Mouse (Mus musculus) liver, embryonic 16.5 days (tissue): ENCODE data around the gene Rbm20. TPM values are rescaled to one million over a fixed set of nuclear protein-coding genes. Genes with fewer than 3 reads are reported as not detected.
A peak's percentile ranks its signal among the peaks of the same experiment; 100 is the strongest.

Source experiments
- ATAC-seq: fragments of 200-750 bp; cut with Nextera tagmentation; 2 replicates; pipeline ENCODE4 v1.8.0; 2017; ENCODE audit warnings: low read depth, mild to moderate bottlenecking, moderate number of reproducible peaks, moderate library complexity
- H3K27ac ChIP-seq: fragments of 300-500 bp; sonication (generic); 2 replicates; pipeline ENCODE4 v1.5.1; 2014; ENCODE audit warnings: mild to moderate bottlenecking, low read length
- H3K27me3 ChIP-seq: fragments of 300-500 bp; sonication (generic); 2 replicates; pipeline ENCODE4 v1.6.1; 2014; ENCODE audit warnings: low read depth, low read length, mixed read lengths; ENCODE audit not compliant: control insufficient read depth, insufficient read depth
- H3K36me3 ChIP-seq: fragments of 300-500 bp; sonication (generic); 2 replicates; pipeline ENCODE4 v1.6.1; 2014; ENCODE audit warnings: mild to moderate bottlenecking; ENCODE audit not compliant: control insufficient read depth, insufficient read depth
- H3K4me1 ChIP-seq: fragments of 300-500 bp; sonication (generic); 2 replicates; pipeline ENCODE4 v1.6.1; 2014; ENCODE audit warnings: low read depth, low read length, mixed read lengths; ENCODE audit not compliant: control insufficient read depth
- H3K4me2 ChIP-seq: fragments of 300-500 bp; sonication (generic); 2 replicates; pipeline ENCODE4 v1.6.1; 2014; ENCODE audit warnings: low read depth, low read length, mixed read lengths
- H3K4me3 ChIP-seq: fragments of 300-500 bp; sonication (generic); 2 replicates; pipeline ENCODE4 v1.5.1; 2014; ENCODE audit warnings: low read depth, mild to moderate bottlenecking, low read length
- H3K9ac ChIP-seq: fragments of 300-500 bp; sonication (generic); 2 replicates; pipeline ENCODE4 v1.6.1; 2014; ENCODE audit warnings: low read depth, low read length
- H3K9me3 ChIP-seq: fragments of 300-500 bp; sonication (generic); replicated peaks from 2 replicates; pipeline ENCODE4 v1.6.1; 2016; ENCODE audit warnings: low read length; ENCODE audit not compliant: control insufficient read depth
- WGBS: fragments of 180-500 bp; shearing (Covaris S2); extraction: QIAGEN DNeasy Blood & Tissue Kit; methylation state at CpG from one replicate; pipeline ENCODE4 v1.1.7; 2014; ENCODE audit not compliant: insufficient replicate concordance; 5-methylcytosine and 5-hydroxymethylcytosine counted together
- polyA plus RNA-seq: library from polyadenylated mRNA; unstranded; fragments of >200 nt; fragmentation: Nextera tagmentation; extraction: Ambion mirVana; gene quantifications from 2 replicates; pipeline ENCODE4 v1.2.1, GENCODE M21; 2015

Gene Rbm20
- polyA plus RNA-seq, 1 experiment from 2014 or later: 0.25 TPM

DNA sequence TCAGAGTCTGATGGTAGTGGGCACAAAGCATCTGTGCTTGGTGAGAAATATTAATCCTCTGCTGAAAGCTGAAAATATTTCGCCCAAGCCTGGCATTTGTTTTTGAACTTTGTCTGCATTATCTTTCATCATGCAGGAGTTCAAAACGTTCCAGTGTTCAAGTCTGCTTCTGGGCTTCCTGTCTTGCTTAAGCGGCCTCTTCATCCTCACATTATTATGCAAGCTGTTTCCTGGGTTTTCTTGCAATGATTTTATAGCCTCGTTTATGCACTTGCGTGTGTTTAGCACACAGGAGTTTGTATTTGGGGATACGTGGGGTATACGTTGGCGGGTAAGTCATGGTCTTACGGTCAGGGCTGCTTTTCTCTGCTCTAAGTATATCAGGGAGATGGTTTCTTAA is 211.2 kb downstream of the Rbm20 start:
- 47% methylated on average over 9 of the region's 9 CpGs for WGBS
- ATAC-seq: no peak
- Histone ChIP-seq H3K4me2 (no peak overlapping the region), H3K9me3 (no peaks in the 10 kb centered on the region), H3K27ac (peak overlapping the region; percentile 64), H3K36me3 (no peaks in the 10 kb centered on the region), H3K9ac (no peak overlapping the region), H3K4me3 (no peak overlapping the region), H3K27me3 (no peaks in the 10 kb centered on the region), H3K4me1 (peaks cover 69% of the 10 kb centered on the region)

DNA sequence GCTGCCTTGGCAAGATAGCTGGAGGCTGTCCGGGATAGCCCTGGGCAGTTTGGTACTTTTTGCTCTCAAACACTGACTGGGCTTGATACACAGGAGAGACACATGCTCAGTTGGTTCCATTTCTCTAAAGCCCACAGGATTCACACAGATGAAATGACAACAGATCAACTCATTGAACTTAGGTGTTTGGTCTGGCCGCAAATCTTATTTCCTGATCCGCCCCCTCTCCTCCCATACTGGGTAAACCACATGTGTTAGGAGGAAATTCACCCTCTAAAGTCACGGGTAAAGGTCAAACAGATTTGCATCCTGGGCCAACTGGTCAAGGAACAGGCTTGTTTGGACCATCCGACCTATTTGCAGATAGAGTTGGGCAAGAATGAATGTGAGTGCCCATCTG is 212.4 kb downstream of the Rbm20 start:
- H3K4me3 ChIP-seq: no peak overlapping the region
- 36% methylated on average over 5 of the region's 5 CpGs for WGBS
- peak overlapping the region; percentile 27; the same call in 1 of the 2 replicates for H3K27ac ChIP-seq
- no peak for ATAC-seq
- H3K9ac ChIP-seq: no peak overlapping the region
- no peaks in the 10 kb centered on the region for H3K27me3 ChIP-seq
- no peaks in the 10 kb centered on the region for H3K36me3 ChIP-seq
- H3K9me3 ChIP-seq: no peaks in the 10 kb centered on the region
- H3K4me2 ChIP-seq: no peak overlapping the region
- H3K4me1 ChIP-seq: peaks cover 81% of the 10 kb centered on the region

- no peak for ATAC-seq
- no peaks in the 10 kb centered on the region for H3K9me3 ChIP-seq
- H3K9ac ChIP-seq: no peak overlapping the region
- no peaks in the 10 kb centered on the region for H3K27me3 ChIP-seq
- 39% methylated on average over 5 of the region's 5 CpGs for WGBS
- H3K36me3 ChIP-seq: no peaks in the 10 kb centered on the region
- peaks cover 85% of the 10 kb centered on the region for H3K4me1 ChIP-seq
- no peak overlapping the region for H3K4me2 ChIP-seq
- no peak overlapping the region for H3K4me3 ChIP-seq
- peak overlapping the region; percentile 82 for H3K27ac ChIP-seq
Observed at GRCm38 (mm10) chr19:53890274-53890673, 213.2 kb downstream of the Rbm20 start.

DNA sequence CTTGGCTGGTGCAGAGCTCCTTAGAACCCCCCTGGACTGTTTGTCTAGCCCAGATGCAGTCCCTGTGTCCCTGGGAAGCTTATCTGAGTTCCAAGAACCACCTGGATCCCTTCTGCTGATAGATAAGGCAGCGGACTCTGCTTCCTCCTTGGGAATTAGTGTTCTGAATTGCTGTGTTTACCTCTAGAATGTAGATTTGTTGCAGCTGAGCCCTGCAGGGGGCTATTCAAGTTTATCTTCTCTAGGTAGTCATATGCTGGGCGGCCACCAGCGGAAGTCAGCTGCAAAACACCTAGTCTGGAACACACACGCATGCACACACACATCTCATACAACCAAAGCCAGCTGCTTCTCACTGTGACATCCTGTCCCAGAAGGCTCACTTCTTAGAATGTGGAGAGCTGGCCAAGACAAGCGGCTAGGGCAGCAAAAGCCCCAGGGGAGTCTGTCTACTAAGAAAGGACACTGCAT is 213.7 kb downstream of the Rbm20 start:
- peak; percentile 6; the same call in 1 of the 2 replicates for ATAC-seq
- peak overlapping the region; percentile 82 for H3K27ac ChIP-seq
- no peak overlapping the region for H3K4me3 ChIP-seq
- H3K9ac ChIP-seq: 0 out of 2 replicates have a peak overlapping the region, but pooled peaks have one; percentile 7
- H3K36me3 ChIP-seq: no peaks in the 10 kb centered on the region
- peak overlapping the region; percentile 26; the same call in 1 of the 2 replicates for H3K4me2 ChIP-seq
- WGBS: 32% methylated on average over 5 of the region's 5 CpGs
- no peaks in the 10 kb centered on the region for H3K9me3 ChIP-seq
- peaks cover 85% of the 10 kb centered on the region for H3K4me1 ChIP-seq
- H3K27me3 ChIP-seq: no peaks in the 10 kb centered on the region

GRCm38 (mm10) chr19:53891569-53891968 is 214.5 kb downstream of the Rbm20 start:
- Histone ChIP-seq H3K9ac (peak overlapping the region; percentile 9; the same call in 1 of the 2 replicates), H3K27ac (peak overlapping the region; percentile 82), H3K4me1 (peaks cover 83% of the 10 kb centered on the region), H3K9me3 (no peaks in the 10 kb centered on the region), H3K4me3 (no peak overlapping the region), H3K27me3 (no peaks in the 10 kb centered on the region), H3K36me3 (no peaks in the 10 kb centered on the region), H3K4me2 (no peak overlapping the region)
- no peak; the same call in 1 of the 2 replicates for ATAC-seq
- WGBS: 39% methylated on average over 2 of the region's 2 CpGs

DNA sequence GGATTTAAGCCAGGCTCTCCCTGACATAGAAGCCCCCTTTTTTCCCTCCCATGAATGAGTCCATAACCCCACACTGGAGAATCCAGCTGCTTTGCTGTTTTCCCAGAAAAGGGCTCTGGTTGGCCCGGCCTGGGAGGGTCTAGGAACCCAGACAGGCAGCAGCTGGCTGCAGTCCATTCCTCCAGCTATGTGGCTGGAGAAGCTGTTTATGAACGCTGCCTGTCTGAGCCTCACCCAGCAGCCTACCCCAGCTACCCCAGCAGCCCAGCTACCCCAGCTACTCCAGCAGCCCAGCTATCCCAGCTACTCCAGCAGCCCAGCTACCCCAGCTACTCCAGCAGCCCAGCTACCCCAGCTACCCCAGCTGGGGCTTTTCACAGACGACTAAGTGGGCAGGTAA is 215.0 kb downstream of the Rbm20 start, which contains the start of gene Pdcd4:
Gene Pdcd4, plus strand, starts transcription at position 171 of the 400 bp plus-strand sequence.
- Histone ChIP-seq H3K4me3 (no peak within 1 kb of the TSS), H3K9me3 (no peaks in the 10 kb centered on the region), H3K36me3 (no peaks in the 10 kb centered on the region), H3K27ac (peak within 1 kb of the TSS; percentile 82), H3K9ac (peak within 1 kb of the TSS; percentile 9; the same call in 1 of the 2 replicates), H3K4me2 (peak within 1 kb of the TSS; percentile 26; the same call in 1 of the 2 replicates), H3K4me1 (peaks cover 78% of the 10 kb centered on the region), H3K27me3 (no peaks in the 10 kb centered on the region)
- ATAC-seq: no peak
- 41% methylated on average over 3 of the region's 3 CpGs for WGBS

- no peak for ATAC-seq
- H3K27ac ChIP-seq: peak overlapping the region; percentile 82
- no peaks in the 10 kb centered on the region for H3K9me3 ChIP-seq
- WGBS: 17% methylated on average over 9 of the region's 9 CpGs
- H3K36me3 ChIP-seq: no peaks in the 10 kb centered on the region
- H3K9ac ChIP-seq: no peak overlapping the region
- H3K4me2 ChIP-seq: no peak overlapping the region
- no peaks in the 10 kb centered on the region for H3K27me3 ChIP-seq
- H3K4me1 ChIP-seq: peaks cover 69% of the 10 kb centered on the region
- H3K4me3 ChIP-seq: no peak overlapping the region
Observed at GRCm38 (mm10) chr19:53892838-53893359, 215.8 kb downstream of the Rbm20 start.

DNA sequence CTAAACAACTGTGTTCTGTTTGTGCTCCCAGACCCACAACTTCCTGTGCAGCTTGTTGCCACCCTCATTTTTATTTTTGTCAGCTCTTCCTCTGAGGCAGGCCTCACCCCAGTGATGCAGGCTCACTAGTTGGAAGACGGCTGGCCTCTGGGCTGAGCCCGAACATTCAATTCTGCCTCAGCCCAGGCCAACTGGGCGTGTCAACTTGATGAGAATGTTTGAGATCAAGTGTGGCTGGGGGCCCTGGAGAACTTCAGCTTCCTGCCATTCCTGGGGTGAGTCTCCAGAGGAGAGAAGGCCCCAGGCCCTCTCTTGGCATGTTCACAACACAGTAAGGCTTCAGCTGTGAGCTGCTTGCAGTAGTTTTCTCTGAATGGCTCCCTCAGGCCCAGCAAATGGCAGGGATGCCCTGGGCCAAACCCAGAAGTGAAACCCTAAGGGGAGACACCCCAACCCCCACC is 216.6 kb downstream of the Rbm20 start:
- H3K4me2 ChIP-seq: 0 out of 2 replicates have a peak overlapping the region, but pooled peaks have one; percentile 10

DNA sequence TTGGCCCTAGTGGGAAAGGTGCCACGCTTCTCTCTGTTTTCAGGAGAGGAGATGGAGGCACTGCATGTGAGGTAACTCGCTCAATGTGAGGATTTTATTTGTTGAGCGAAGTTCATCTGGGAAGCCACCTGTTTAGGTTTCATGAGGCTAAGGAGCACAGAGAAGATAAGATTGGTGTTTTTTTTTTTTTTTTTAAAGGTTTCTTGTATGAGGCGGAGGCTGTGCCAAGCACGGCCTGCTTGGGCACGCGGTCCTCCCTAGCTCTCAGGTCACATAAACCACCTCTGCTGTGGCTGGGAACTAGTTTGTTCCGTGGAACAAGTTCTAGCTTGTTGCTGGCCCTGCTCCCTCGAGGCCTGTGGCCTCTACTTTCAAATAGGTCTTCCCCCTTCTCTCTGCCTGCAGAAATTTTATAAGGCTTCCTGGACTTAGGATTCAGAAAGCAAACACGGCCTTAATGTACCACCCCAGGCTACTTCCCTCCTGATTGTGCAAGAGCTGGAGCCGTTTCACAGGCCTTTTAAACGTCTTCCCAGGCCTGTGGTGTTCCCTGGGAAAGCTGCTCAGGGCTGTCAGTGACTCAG is 217.5 kb downstream of the Rbm20 start:
- WGBS: 25% methylated on average over 12 of the region's 12 CpGs
- Histone ChIP-seq H3K4me3 (no peak overlapping the region), H3K36me3 (no peaks in the 10 kb centered on the region), H3K9me3 (no peaks in the 10 kb centered on the region), H3K27me3 (no peaks in the 10 kb centered on the region), H3K9ac (peak overlapping the region; percentile 28; the same call in 1 of the 2 replicates), H3K4me2 (no peak overlapping the region), H3K27ac (peak overlapping the region; percentile 82), H3K4me1 (peaks cover 54% of the 10 kb centered on the region)
- peak; percentile 53 for ATAC-seq

More for the DNA sequence above, 216.6 kb downstream of the Rbm20 start:
- H3K27ac ChIP-seq: peak overlapping the region; percentile 82
- WGBS: 23% methylated on average over 3 of the region's 3 CpGs
- H3K4me3 ChIP-seq: no peak overlapping the region
- H3K9me3 ChIP-seq: no peaks in the 10 kb centered on the region
- no peaks in the 10 kb centered on the region for H3K36me3 ChIP-seq
- peaks cover 61% of the 10 kb centered on the region for H3K4me1 ChIP-seq
- no peaks in the 10 kb centered on the region for H3K27me3 ChIP-seq
- H3K9ac ChIP-seq: 0 out of 2 replicates have a peak overlapping the region, but pooled peaks have one; percentile 30
- ATAC-seq: 0 out of 2 replicates have a peak, but pooled peaks have one; percentile 25
